Mouse (Mus musculus): Measurements from ENCODE around the gene Cep83. TPM values are rescaled to one million over a fixed set of nuclear protein-coding genes. Genes with fewer than 3 reads are reported as not detected.
A peak's percentile ranks its signal among the peaks of the same experiment; 100 is the strongest.

Gene Cep83
- total and polyA plus RNA-seq, 2 experiments from 2014 or later: 16.1 to 19.2 TPM

GRCm38 (mm10) chr10:94687801-94688419 is 544 bp upstream of the Cep83 start:
- DNase-seq (ENCODE audit: low spot score) (peak; percentile 47), ATAC-seq (ENCODE audit: low FRiP score) (peak; percentile 79)
- Histone ChIP-seq H3K4me3 (ENCODE audit: low read depth, low read length) (peak overlapping the region; percentile 81), H3K27me3 (ENCODE audit: insufficient read depth, low read length) (no peaks in the 10 kb centered on the region), H3K9me3 (ENCODE audit: low read length) (no peaks in the 10 kb centered on the region), H3K27ac (ENCODE audit: low read depth, low read length) (peak overlapping the region; percentile 85), H3K9ac (replicated peaks; ENCODE audit: low read length, poor library complexity, severe bottlenecking) (peak overlapping the region; percentile 93), H3K4me1 (ENCODE audit: insufficient read depth, low read length) (peaks cover 7% of the 10 kb centered on the region; the same call in 1 of the 2 replicates), H3K4me2 (ENCODE audit: low read depth, low read length, poor library complexity, severe bottlenecking) (peak overlapping the region; percentile 92), H3K36me3 (ENCODE audit: insufficient read depth, low read length) (no peaks in the 10 kb centered on the region)
- WGBS: under 1% methylated on average over 20 of the region's 20 CpGs
- TF ChIP-seq CTCF (IDR thresholded peaks at IDR 0.05): no peak

- peak overlapping the region; percentile 93 for H3K9ac ChIP-seq (replicated peaks; ENCODE audit: low read length, poor library complexity, severe bottlenecking)
- 0% methylated on average over 7 of the region's 7 CpGs for WGBS
- H3K4me1 ChIP-seq (ENCODE audit: insufficient read depth, low read length): peaks cover 7% of the 10 kb centered on the region; the same call in 1 of the 2 replicates
- TF ChIP-seq CTCF (IDR thresholded peaks at IDR 0.05): no peak
- ATAC-seq (ENCODE audit: low FRiP score): no peak
- H3K27me3 ChIP-seq (ENCODE audit: insufficient read depth, low read length): no peaks in the 10 kb centered on the region
- no peaks in the 10 kb centered on the region for H3K9me3 ChIP-seq (ENCODE audit: low read length)
- DNase-seq (ENCODE audit: low spot score): no peak
- H3K4me3 ChIP-seq (ENCODE audit: low read depth, low read length): peak overlapping the region; percentile 81
- H3K4me2 ChIP-seq (ENCODE audit: low read depth, low read length, poor library complexity, severe bottlenecking): peak overlapping the region; percentile 92
- H3K27ac ChIP-seq (ENCODE audit: low read depth, low read length): peak overlapping the region; percentile 85
- no peaks in the 10 kb centered on the region for H3K36me3 ChIP-seq (ENCODE audit: insufficient read depth, low read length)
These were observed 689 bp downstream of the Cep83 start for GRCm38 (mm10) chr10:94689176-94689510.

- Histone ChIP-seq H3K36me3 (ENCODE audit: insufficient read depth, low read length) (no peaks in the 10 kb centered on the region), H3K4me1 (ENCODE audit: insufficient read depth, low read length) (peaks cover 7% of the 10 kb centered on the region; the same call in 1 of the 2 replicates), H3K4me3 (ENCODE audit: low read depth, low read length) (no peak overlapping the region), H3K4me2 (ENCODE audit: low read depth, low read length, poor library complexity, severe bottlenecking) (0 out of 2 replicates have a peak overlapping the region, but pooled peaks have one; percentile 7), H3K27ac (ENCODE audit: low read depth, low read length) (no peak overlapping the region), H3K27me3 (ENCODE audit: insufficient read depth, low read length) (no peaks in the 10 kb centered on the region), H3K9me3 (ENCODE audit: low read length) (no peaks in the 10 kb centered on the region), H3K9ac (replicated peaks; ENCODE audit: low read length, poor library complexity, severe bottlenecking) (no peak overlapping the region)
- DNase-seq (ENCODE audit: low spot score): no peak
- no peak for TF ChIP-seq CTCF (IDR thresholded peaks at IDR 0.05)
- no peak for ATAC-seq (ENCODE audit: low FRiP score)
- WGBS: 73% methylated on average over 1 of the region's 1 CpGs
These were observed 1.9 kb downstream of the Cep83 start for GRCm38 (mm10) chr10:94690376-94690775.

- ATAC-seq (ENCODE audit: low FRiP score): no peak
- no peaks in the 10 kb centered on the region for H3K9me3 ChIP-seq (ENCODE audit: low read length)
- 97% methylated on average over 4 of the region's 4 CpGs for WGBS
These were observed 3.7 kb downstream of the Cep83 start for GRCm38 (mm10) chr10:94692163-94692562.

GRCm38 (mm10) chr10:94705643-94706258 is 17.3 kb downstream of the Cep83 start:
- no peak for ATAC-seq (ENCODE audit: low FRiP score)
- Histone ChIP-seq H3K9me3 (ENCODE audit: low read length) (no peaks in the 10 kb centered on the region), H3K27me3 (ENCODE audit: insufficient read depth, low read length) (no peaks in the 10 kb centered on the region), H3K4me3 (ENCODE audit: low read depth, low read length) (no peak overlapping the region), H3K27ac (ENCODE audit: low read depth, low read length) (no peak overlapping the region), H3K36me3 (ENCODE audit: insufficient read depth, low read length) (no peaks in the 10 kb centered on the region), H3K4me2 (ENCODE audit: low read depth, low read length, poor library complexity, severe bottlenecking) (no peak overlapping the region), H3K9ac (replicated peaks; ENCODE audit: low read length, poor library complexity, severe bottlenecking) (no peak overlapping the region), H3K4me1 (ENCODE audit: insufficient read depth, low read length) (no peaks in the 10 kb centered on the region)
- no peak for DNase-seq (ENCODE audit: low spot score)
- TF ChIP-seq CTCF (IDR thresholded peaks at IDR 0.05): peak; percentile 42
- 73% methylated on average over 4 of the region's 4 CpGs for WGBS

More at GRCm38 (mm10) chr10:94692163-94692562, 3.7 kb downstream of the Cep83 start:
- H3K27me3 ChIP-seq (ENCODE audit: insufficient read depth, low read length): no peaks in the 10 kb centered on the region
- no peak overlapping the region for H3K4me2 ChIP-seq (ENCODE audit: low read depth, low read length, poor library complexity, severe bottlenecking)
- H3K4me1 ChIP-seq (ENCODE audit: insufficient read depth, low read length): peaks cover 7% of the 10 kb centered on the region; the same call in 1 of the 2 replicates
- no peak overlapping the region for H3K27ac ChIP-seq (ENCODE audit: low read depth, low read length)
- H3K4me3 ChIP-seq (ENCODE audit: low read depth, low read length): no peak overlapping the region
- no peaks in the 10 kb centered on the region for H3K36me3 ChIP-seq (ENCODE audit: insufficient read depth, low read length)
- no peak for TF ChIP-seq CTCF (IDR thresholded peaks at IDR 0.05)
- H3K9ac ChIP-seq (replicated peaks; ENCODE audit: low read length, poor library complexity, severe bottlenecking): no peak overlapping the region
- no peak for DNase-seq (ENCODE audit: low spot score)

GRCm38 (mm10) chr10:94706695-94707094 is 18.2 kb downstream of the Cep83 start:
- H3K9ac ChIP-seq (replicated peaks; ENCODE audit: low read length, poor library complexity, severe bottlenecking): no peak overlapping the region
- H3K9me3 ChIP-seq (ENCODE audit: low read length): no peaks in the 10 kb centered on the region
- H3K27ac ChIP-seq (ENCODE audit: low read depth, low read length): no peak overlapping the region
- 95% methylated on average over 2 of the region's 2 CpGs for WGBS
- H3K4me1 ChIP-seq (ENCODE audit: insufficient read depth, low read length): no peaks in the 10 kb centered on the region
- TF ChIP-seq CTCF (IDR thresholded peaks at IDR 0.05): no peak
- H3K4me2 ChIP-seq (ENCODE audit: low read depth, low read length, poor library complexity, severe bottlenecking): no peak overlapping the region
- no peaks in the 10 kb centered on the region for H3K36me3 ChIP-seq (ENCODE audit: insufficient read depth, low read length)
- no peak overlapping the region for H3K4me3 ChIP-seq (ENCODE audit: low read depth, low read length)
- DNase-seq (ENCODE audit: low spot score) (no peak), ATAC-seq (ENCODE audit: low FRiP score) (no peak)
- no peaks in the 10 kb centered on the region for H3K27me3 ChIP-seq (ENCODE audit: insufficient read depth, low read length)
